Comparison of ENCODE assay signal across 32 mouse cellular contexts in the genomic region with DNA sequence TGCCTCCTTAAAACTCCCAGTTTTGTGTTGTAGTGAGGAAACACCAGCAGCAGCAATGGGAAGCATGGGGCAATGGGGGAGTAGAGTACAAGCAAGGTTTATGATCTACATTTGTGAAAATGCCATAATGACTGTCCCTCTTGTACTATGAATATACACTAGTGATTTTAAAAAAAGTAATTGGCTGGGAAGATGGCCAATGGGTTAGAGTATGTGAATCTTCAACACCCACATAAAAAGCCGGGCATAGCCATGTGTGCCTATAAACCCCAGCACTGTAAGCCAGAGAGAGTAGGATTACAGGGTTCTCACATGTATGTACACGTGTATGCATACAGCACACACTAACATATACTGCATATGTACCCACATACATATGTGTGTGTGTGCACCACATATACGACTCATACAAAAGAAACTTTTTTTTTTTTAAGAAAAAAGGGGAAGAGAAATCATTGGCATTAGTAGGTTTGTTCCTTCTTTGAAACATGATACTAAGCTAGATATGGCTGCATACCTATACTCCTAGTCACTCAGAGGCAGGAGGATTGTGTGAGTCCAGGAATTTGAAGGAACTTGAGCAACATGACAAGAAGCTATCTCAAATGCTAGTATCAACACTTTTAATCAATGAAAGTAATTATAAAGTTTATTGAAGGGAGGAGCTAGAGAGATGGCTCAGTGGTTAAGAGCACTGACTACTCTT. TPM values are rescaled to one million over a fixed set of nuclear protein-coding genes. Genes with fewer than 3 reads are reported as not detected.
A peak's percentile ranks its signal among the peaks of the same experiment; 100 is the strongest.
DNase-seq lines count a peak whose midpoint lies in the region; ATAC-seq and TF ChIP-seq lines count a peak whose summit lies in the region.
"Had no signal": no experiment of that assay in that cellular context is flagged by ENCODE, and none has a peak within 500 bp of the region (broad histone marks: within the 10 kb centered on the region; RNA-seq: fewer than 3 reads in every experiment).

No protein-coding gene starts in this region.

- no peaks in the 10 kb centered on the region for H3K79me2 ChIP-seq in MEL (ENCODE audit: control insufficient read depth, insufficient read depth, low read length, poor library complexity)

- no peak for TF ChIP-seq CTCF in left cerebral cortex, adult 2 months (IDR thresholded peaks at IDR 0.05)
- no peak for TF ChIP-seq CTCF in MEL (IDR thresholded peaks at IDR 0.05 in 2 of 3, conservative IDR thresholded peaks at IDR 0.05 in 1 of 3; ENCODE audit: control insufficient read depth in 1 of 3, insufficient read depth in 1 of 3, low read depth in 2 of 3, low read length in 3 of 3, poor library complexity in 1 of 3, severe bottlenecking in 1 of 3)

- no peak; the same call in 1 of the 2 replicates for TF ChIP-seq RAD21 in MEL (IDR thresholded peaks at IDR 0.05; ENCODE audit: low read depth, low read length)

- H3K27ac ChIP-seq in left cerebral cortex, adult 2 months = no peak overlapping the region
- no peak overlapping the region for H3K27ac ChIP-seq in MEL (ENCODE audit: control insufficient read depth, low read depth, low read length)
- H3K27ac ChIP-seq in hindbrain, embryonic 11.5 days (ENCODE audit: low read depth, low read length) = no peak overlapping the region
- H3K27ac ChIP-seq: embryonic facial prominence, embryonic 12.5 days; embryonic facial prominence, embryonic 15.5 days; gastrocnemius, adult 2 months; heart, embryonic 15.5 days; hindbrain, embryonic 10.5 days; hindbrain, embryonic 14.5 days; hindbrain, postnatal 0 days had no signal

- WGBS in hindbrain, embryonic 11.5 days = 86% methylated on average over 3 of the region's 3 CpGs

- DNase-seq in left cerebral cortex, adult 11 months (ENCODE audit: low spot score) = peak; percentile 3
- DNase-seq in left cerebral cortex, adult 2 months (ENCODE audit: extremely low spot score in 1 of 2, low spot score in 2 of 2) = no peak
- DNase-seq in MEL (ENCODE audit: low read depth, low spot score) = peak; percentile 73
- DNase-seq in lung, postnatal 4 days = no peak
- DNase-seq in cerebellum, adult 9-10 months = no peak
- DNase-seq in hindbrain, embryonic 11.5 days (ENCODE audit: low spot score) = no peak
- DNase-seq: adrenal gland, adult 8-10 months; adrenal gland, postnatal 25 days; cerebellum, adult 18-20 months; cerebellum, adult 9-11 months; cerebellum, postnatal 25 days; gastrocnemius, adult 2 months; gastrocnemius, postnatal 14 days; heart, adult 18-20 months; heart, postnatal 10 days; heart, postnatal 36 days had no signal

- no peak overlapping the region for H3K9ac ChIP-seq in MEL (ENCODE audit: control insufficient read depth, low read depth, low read length, poor library complexity, severe bottlenecking)
- H3K9ac ChIP-seq in hindbrain, embryonic 11.5 days (ENCODE audit: low read depth, low read length) = no peak overlapping the region
- H3K9ac ChIP-seq: embryonic facial prominence, embryonic 12.5 days; embryonic facial prominence, embryonic 15.5 days; heart, embryonic 12.5 days; heart, embryonic 15.5 days; hindbrain, embryonic 14.5 days had no signal

- TF ChIP-seq POLR2A in MEL (IDR thresholded peaks at IDR 0.05; ENCODE audit: control insufficient read depth in 1 of 2, insufficient read depth in 1 of 2, low read depth in 1 of 2, low read length in 2 of 2, poor library complexity in 1 of 2) = no peak

- TF ChIP-seq EP300 in MEL (IDR thresholded peaks at IDR 0.05; ENCODE audit: low read depth in 1 of 2, low read length in 2 of 2) = peak; percentile 43 to 87; a peak in 3 of 4 replicates

- H3K9me3 ChIP-seq in MEL (replicated peaks; ENCODE audit: insufficient read depth, low read length) = no peaks in the 10 kb centered on the region
- no peaks in the 10 kb centered on the region for H3K9me3 ChIP-seq in hindbrain, embryonic 11.5 days (ENCODE audit: control insufficient read depth, low read length)
- H3K9me3 ChIP-seq: embryonic facial prominence, embryonic 12.5 days; embryonic facial prominence, embryonic 15.5 days; G1E; heart, embryonic 12.5 days; heart, embryonic 15.5 days; hindbrain, embryonic 10.5 days had no signal

- H3K4me2 ChIP-seq in hindbrain, embryonic 11.5 days (replicated peaks; ENCODE audit: low read depth, low read length) = no peak overlapping the region
- H3K4me2 ChIP-seq: embryonic facial prominence, embryonic 12.5 days; embryonic facial prominence, embryonic 15.5 days; heart, embryonic 12.5 days; heart, embryonic 15.5 days; hindbrain, embryonic 14.5 days had no signal

- intact Hi-C loops in left cerebral cortex, adult 2 months (cut with DNase I) = loop anchor here (2.0 kb wide), 1 partner anchor 47 kb away; no protein-coding TSS in a partner anchor

- ATAC-seq in granulocyte monocyte progenitor cell, adult 5-6 weeks (replicated peaks; ENCODE audit: poor library complexity, severe bottlenecking) = peak; percentile 33; the same call in 1 of the 2 replicates
- ATAC-seq in hindbrain, embryonic 11.5 days (ENCODE audit: low FRiP score) = no peak
- ATAC-seq: activated CD4-positive, CD25-positive, alpha-beta regulatory T cell, adult 4 months; forebrain, embryonic 14.5 days; hindbrain, postnatal 0 days; inflammation-experienced regulatory T-cells, adult 6 months; intestine, embryonic 16.5 days had no signal

- H3K4me1 ChIP-seq in MEL (ENCODE audit: control insufficient read depth in 1 of 2, insufficient read depth in 2 of 2, low read length in 2 of 2) = peaks cover 6 to 41% of the 10 kb centered on the region in 2 experiments
- no peaks in the 10 kb centered on the region for H3K4me1 ChIP-seq in hindbrain, embryonic 11.5 days (replicated peaks; ENCODE audit: control insufficient read depth, insufficient read depth, low read length)
- H3K4me1 ChIP-seq: embryonic facial prominence, embryonic 12.5 days; embryonic facial prominence, embryonic 15.5 days; heart, embryonic 12.5 days; heart, embryonic 15.5 days; hindbrain, embryonic 10.5 days had no signal

- H3K36me3 ChIP-seq in MEL (ENCODE audit: control insufficient read depth in 1 of 2, insufficient read depth in 2 of 2, low read length in 2 of 2) = peaks cover 0 to 35% of the 10 kb centered on the region in 2 experiments; a peak in 2 of 4 replicates
- no peaks in the 10 kb centered on the region for H3K36me3 ChIP-seq in hindbrain, embryonic 11.5 days (ENCODE audit: control insufficient read depth, insufficient read depth, low read length)
- H3K36me3 ChIP-seq: embryonic facial prominence, embryonic 12.5 days; embryonic facial prominence, embryonic 15.5 days; G1E; heart, embryonic 12.5 days; heart, embryonic 15.5 days; hindbrain, embryonic 10.5 days had no signal

- H3K4me3 ChIP-seq in left cerebral cortex, adult 2 months = no peak overlapping the region
- no peak overlapping the region for H3K4me3 ChIP-seq in MEL (ENCODE audit: control insufficient read depth in 1 of 2, insufficient read depth in 1 of 2, low read depth in 2 of 2, low read length in 2 of 2)
- no peak overlapping the region for H3K4me3 ChIP-seq in hindbrain, embryonic 11.5 days (ENCODE audit: low read depth, low read length)
- H3K4me3 ChIP-seq: embryonic facial prominence, embryonic 12.5 days; embryonic facial prominence, embryonic 15.5 days; gastrocnemius, adult 2 months; heart, embryonic 12.5 days; heart, embryonic 15.5 days; hindbrain, embryonic 10.5 days had no signal

- H3K27me3 ChIP-seq in MEL (ENCODE audit: control insufficient read depth in 1 of 2, insufficient read depth in 2 of 2, low read length in 2 of 2) = no peaks in the 10 kb centered on the region
- no peaks in the 10 kb centered on the region for H3K27me3 ChIP-seq in hindbrain, embryonic 11.5 days (ENCODE audit: control insufficient read depth, insufficient read depth, low read length)
- H3K27me3 ChIP-seq: embryonic facial prominence, embryonic 12.5 days; embryonic facial prominence, embryonic 15.5 days; heart, embryonic 12.5 days; heart, embryonic 15.5 days had no signal

TF ChIP-seq in MEL, 35 proteins besides CTCF, POLR2A, EP300 and RAD21 (continues in another document):
- no peak for TF ChIP-seq ZC3H11A (IDR thresholded peaks at IDR 0.05; ENCODE audit: low read depth, low read length)
- no peak for TF ChIP-seq ELF1 (IDR thresholded peaks at IDR 0.05; ENCODE audit: low read depth, low read length)
- peak; percentile 70 for TF ChIP-seq MYC (IDR thresholded peaks at IDR 0.05; ENCODE audit: low read depth, low read length)
- peak; percentile 63 for TF ChIP-seq GATA1 (IDR thresholded peaks at IDR 0.05; ENCODE audit: low read depth, low read length)
- TF ChIP-seq ZKSCAN1 (IDR thresholded peaks at IDR 0.05; ENCODE audit: low read depth, low read length) = peak; percentile 55; the same call in 1 of the 2 replicates
- peak; percentile 36; the same call in 1 of the 2 replicates for TF ChIP-seq KAT2A (conservative IDR thresholded peaks at IDR 0.05; ENCODE audit: low read depth, low read length)
- no peak for TF ChIP-seq GABPA (IDR thresholded peaks at IDR 0.05; ENCODE audit: low read depth, low read length)
- no peak for TF ChIP-seq MEF2A (IDR thresholded peaks at IDR 0.05; ENCODE audit: extremely low read depth, insufficient replicate concordance, low read depth, low read length, poor library complexity, severe bottlenecking)

RNA-seq across cellular contexts. Expression of a gene that starts 2.3 kb away (rescaled TPM):
- total RNA-seq in left cerebral cortex, adult 2 months (2021) = not detected
- not detected in 2 replicates for total RNA-seq in MEL (2012; rRNA removed)
- polyA plus RNA-seq in MEL (2012; ENCODE audit: insufficient read depth in 1 of 2, insufficient read length in 2 of 2, low read depth in 1 of 2, low replicate concordance in 2 of 2, missing spikeins in 1 of 2) = not detected
- total RNA-seq in granulocyte monocyte progenitor cell, adult 5-6 weeks (2014; fragmentation: Nextera tagmentation) = not detected in 2 replicates
- total RNA-seq in granulocyte monocyte progenitor cell, adult 5-6 weeks (2017) = not detected in 2 replicates
- not detected in 2 replicates for polyA plus RNA-seq in hindbrain, embryonic 11.5 days (2014; fragmentation: Nextera tagmentation; extraction: Ambion mirVana)
- total RNA-seq: adrenal gland, adult 8-10 months; adrenal gland, postnatal 25 days; common myeloid progenitor, adult 5-6 weeks; gastrocnemius, adult 2 months; gastrocnemius, postnatal 14 days; gastrocnemius, postnatal 4 days; heart, adult 18-20 months; heart, postnatal 10 days; heart, postnatal 36 days; hindbrain, postnatal 0 days had no signal
- polyA plus RNA-seq: activated CD4-positive, CD25-positive, alpha-beta regulatory T cell, adult 4 months; embryonic facial prominence, embryonic 12.5 days; embryonic facial prominence, embryonic 15.5 days; forebrain, embryonic 11.5 days; forebrain, embryonic 14.5 days; G1E; heart, embryonic 12.5 days; heart, embryonic 15.5 days; hindbrain, embryonic 10.5 days; hindbrain, embryonic 14.5 days; hindbrain, postnatal 0 days; inflammation-experienced regulatory T-cells, adult 6 months; intestine, embryonic 16.5 days had no signal

RNA-seq across cellular contexts. Expression of a gene that starts 19.9 kb away (rescaled TPM):
- total RNA-seq in left cerebral cortex, adult 2 months (2021) = not detected
- not detected in 2 replicates for total RNA-seq in MEL (2012; rRNA removed)
- polyA plus RNA-seq in MEL (2012; ENCODE audit: insufficient read depth in 1 of 2, insufficient read length in 2 of 2, low read depth in 1 of 2, low replicate concordance in 2 of 2, missing spikeins in 1 of 2) = under 1 TPM in 1 of 2 experiments, not detected in 1; 0.15 TPM
- total RNA-seq in granulocyte monocyte progenitor cell, adult 5-6 weeks (2014; fragmentation: Nextera tagmentation) = not detected in 2 replicates
- not detected in 2 replicates for total RNA-seq in granulocyte monocyte progenitor cell, adult 5-6 weeks (2017)
- polyA plus RNA-seq in hindbrain, embryonic 11.5 days (2014; fragmentation: Nextera tagmentation; extraction: Ambion mirVana) = not detected in 2 replicates
- total RNA-seq: adrenal gland, adult 8-10 months; adrenal gland, postnatal 25 days; common myeloid progenitor, adult 5-6 weeks; gastrocnemius, adult 2 months; gastrocnemius, postnatal 14 days; gastrocnemius, postnatal 4 days; heart, adult 18-20 months; heart, postnatal 10 days; heart, postnatal 36 days; hindbrain, postnatal 0 days had no signal
- polyA plus RNA-seq: embryonic facial prominence, embryonic 12.5 days; embryonic facial prominence, embryonic 15.5 days; forebrain, embryonic 11.5 days; forebrain, embryonic 14.5 days; G1E; heart, embryonic 12.5 days; heart, embryonic 15.5 days; hindbrain, embryonic 10.5 days; hindbrain, embryonic 14.5 days; hindbrain, postnatal 0 days had no signal

RNA-seq across cellular contexts. Expression of a gene that starts 34.3 kb away (rescaled TPM):
- 100 to 1,000 TPM; 200 to 201 TPM for total RNA-seq in left cerebral cortex, adult 2 months (2021)
- total RNA-seq in MEL (2012; rRNA removed) = 3.2 and 7.9 TPM in 2 replicates
- 1 to 10 TPM in 1 of 2 experiments, not detected in 1; 2.8 TPM for polyA plus RNA-seq in MEL (2012; ENCODE audit: insufficient read depth in 1 of 2, insufficient read length in 2 of 2, low read depth in 1 of 2, low replicate concordance in 2 of 2, missing spikeins in 1 of 2)
- not detected in 2 replicates for total RNA-seq in granulocyte monocyte progenitor cell, adult 5-6 weeks (2014; fragmentation: Nextera tagmentation)
- total RNA-seq in granulocyte monocyte progenitor cell, adult 5-6 weeks (2017) = not detected in 2 replicates
- polyA plus RNA-seq in hindbrain, embryonic 11.5 days (2014; fragmentation: Nextera tagmentation; extraction: Ambion mirVana) = 15.6 and 16.8 TPM in 2 replicates
- polyA plus RNA-seq: activated CD4-positive, CD25-positive, alpha-beta regulatory T cell, adult 4 months; G1E; inflammation-experienced regulatory T-cells, adult 6 months had no signal

Comparison
In these comparisons a context has a peak if more than half of its experiments do, and no peak if none do; other contexts are left out.
1. DNase-seq: peak in left cerebral cortex, adult 11 months (single experiment) and MEL (single experiment); none in left cerebral cortex, adult 2 months (0 of 2), lung, postnatal 4 days (0 of 2), cerebellum, adult 9-10 months (single experiment) and hindbrain, embryonic 11.5 days (single experiment).
2. RNA of a gene that starts 34.3 kb away (total RNA-seq): 200 to 201 TPM in left cerebral cortex, adult 2 months; 3.2 to 7.9 TPM in MEL and not detected in granulocyte monocyte progenitor cell, adult 5-6 weeks; every median in the first group is over 10 times any median in the second.